Comparison of ENCODE assay signal across 9 mouse cellular contexts in the genomic region with DNA sequence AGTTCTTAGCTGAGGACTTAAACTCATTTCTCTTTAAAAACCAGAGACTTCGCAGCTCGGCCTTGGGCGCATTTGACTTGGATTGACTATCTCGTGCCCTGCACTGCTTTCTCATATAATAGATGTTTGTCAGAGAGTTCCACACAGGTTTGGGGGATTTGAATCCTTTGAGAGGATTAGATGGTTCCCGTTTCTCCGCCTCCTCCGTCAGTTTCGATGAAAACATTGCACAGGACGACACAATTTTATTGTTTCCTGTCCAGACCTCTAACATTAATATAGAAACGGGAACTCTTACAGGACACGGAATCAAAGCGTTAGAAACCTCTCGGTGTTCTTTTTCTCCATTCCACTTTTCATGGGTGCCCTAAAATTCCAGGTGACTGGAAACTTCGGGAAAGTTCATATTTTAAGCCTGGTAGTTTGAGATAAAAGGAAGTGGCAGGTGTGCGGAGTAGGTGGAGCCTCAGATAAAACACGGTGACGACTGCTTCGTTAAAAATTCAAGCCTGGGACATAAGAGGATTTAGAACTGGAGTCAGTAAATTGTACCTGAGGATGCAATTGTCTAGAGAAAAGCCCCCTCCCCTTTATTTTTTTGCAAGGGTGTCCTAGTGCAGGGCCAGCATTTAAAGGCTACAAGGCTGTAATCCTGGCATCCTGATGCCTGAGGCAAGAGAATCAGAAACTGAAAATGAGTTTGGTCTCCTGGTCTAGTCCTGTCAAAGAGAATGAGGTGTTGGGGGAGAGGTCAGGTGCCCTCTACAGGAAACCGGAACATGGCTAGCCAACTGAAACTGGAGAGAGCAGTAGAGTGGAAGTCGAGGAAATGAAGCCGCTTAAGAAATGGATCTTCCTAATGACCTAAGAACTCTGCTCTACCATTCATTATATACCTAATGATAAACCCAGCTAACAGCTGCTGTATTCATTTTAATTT. TPM values are rescaled to one million over a fixed set of nuclear protein-coding genes. Genes with fewer than 3 reads are reported as not detected.
DNase-seq lines count a peak whose midpoint lies in the region; ATAC-seq lines count a peak whose summit lies in the region.
"Had no signal": no experiment of that assay in that cellular context is flagged by ENCODE, and none has a peak within 500 bp of the region (broad histone marks: within the 10 kb centered on the region; RNA-seq: fewer than 3 reads in every experiment).

No protein-coding gene starts in this region.

- H3K4me3 ChIP-seq in hindbrain, embryonic 10.5 days = peak overlapping the region; percentile 78
- peak overlapping the region; percentile 89 for H3K4me3 ChIP-seq in lung, embryonic 16.5 days (ENCODE audit: low read length)

- ATAC-seq in lung, embryonic 16.5 days (ENCODE audit: low read depth) = no peak

- peak overlapping the region; percentile 97 for H3K27ac ChIP-seq in hindbrain, embryonic 10.5 days
- H3K27ac ChIP-seq in lung, embryonic 16.5 days (ENCODE audit: low read length) = peak overlapping the region; percentile 84

- DNase-seq in spleen, postnatal 10 days (ENCODE audit: low spot score in 2 of 2) = peak; percentile 28 to 32
- no peak for DNase-seq in spleen, adult 18-20 months
- DNase-seq in c-Kit-positive CD71-positive TER-119-positive erythroid progenitor cells, embryonic 14.5 days (ENCODE audit: low spot score) = peak; percentile 64
- DNase-seq in hindbrain, embryonic 10.5 days (ENCODE audit: low spot score) = peak; percentile 14
- DNase-seq in retina, postnatal 1 day = peak; percentile 38
- DNase-seq in adrenal gland, postnatal 10 days = no peak
- no peak for DNase-seq in testis, postnatal 14 days (ENCODE audit: low spot score)

- peak overlapping the region; percentile 76 for H3K4me2 ChIP-seq in lung, embryonic 16.5 days (ENCODE audit: low read depth, low read length)

- WGBS in hindbrain, embryonic 10.5 days = under 1% methylated on average over 21 of the region's 21 CpGs
- 0% methylated on average over 21 of the region's 21 CpGs for WGBS in lung, embryonic 16.5 days

- 0 out of 2 replicates have a peak, but pooled peaks cover 5% of the 10 kb centered on the region for H3K27me3 ChIP-seq in hindbrain, embryonic 10.5 days (ENCODE audit: insufficient read depth, poor library complexity, severe bottlenecking)
- no peaks in the 10 kb centered on the region for H3K27me3 ChIP-seq in lung, embryonic 16.5 days (ENCODE audit: control insufficient read depth, insufficient read depth, low read depth, low read length)

- H3K4me1 ChIP-seq in hindbrain, embryonic 10.5 days (replicated peaks) = peaks cover 8% of the 10 kb centered on the region
- H3K4me1 ChIP-seq in lung, embryonic 16.5 days (replicated peaks; ENCODE audit: control insufficient read depth, insufficient read depth, low read length) = peaks cover 6% of the 10 kb centered on the region

- H3K36me3 ChIP-seq in hindbrain, embryonic 10.5 days = peaks cover 37% of the 10 kb centered on the region
- H3K36me3 ChIP-seq in lung, embryonic 16.5 days (ENCODE audit: control insufficient read depth, insufficient read depth, low read length) = peaks cover 27% of the 10 kb centered on the region

- no peaks in the 10 kb centered on the region for H3K9me3 ChIP-seq in hindbrain, embryonic 10.5 days
- no peaks in the 10 kb centered on the region for H3K9me3 ChIP-seq in lung, embryonic 16.5 days (ENCODE audit: control insufficient read depth, low read length)

- peak overlapping the region; percentile 96 for H3K9ac ChIP-seq in lung, embryonic 16.5 days (ENCODE audit: low read length)

RNA-seq across cellular contexts. Expression of a gene that starts 0.9 kb away (rescaled TPM):
- 67.7 and 81.2 TPM in 2 replicates for polyA plus RNA-seq in hindbrain, embryonic 10.5 days (2016; fragmentation: Nextera tagmentation; extraction: Ambion mirVana)
- 67.9 and 71.4 TPM in 2 replicates for polyA plus RNA-seq in lung, embryonic 16.5 days (2015; fragmentation: Nextera tagmentation; extraction: Ambion mirVana)
- 10 to 100 TPM; 20.9 to 33.4 TPM for total RNA-seq in adrenal gland, postnatal 10 days (2021)

RNA-seq across cellular contexts. Expression of a gene that starts 3.9 kb away (rescaled TPM):
- 0.48 and 0.75 TPM in 2 replicates for polyA plus RNA-seq in hindbrain, embryonic 10.5 days (2016; fragmentation: Nextera tagmentation; extraction: Ambion mirVana)
- 6.7 and 6.9 TPM in 2 replicates for polyA plus RNA-seq in lung, embryonic 16.5 days (2015; fragmentation: Nextera tagmentation; extraction: Ambion mirVana)
- total RNA-seq in adrenal gland, postnatal 10 days (2021) = under 1 TPM; 0.45 to 0.70 TPM
- total RNA-seq: left cerebral cortex, postnatal 25 days had no signal

RNA-seq across cellular contexts. Expression of a gene that starts 19.9 kb away (rescaled TPM):
- 16.5 and 17.7 TPM in 2 replicates for polyA plus RNA-seq in hindbrain, embryonic 10.5 days (2016; fragmentation: Nextera tagmentation; extraction: Ambion mirVana)
- 47.7 and 52.5 TPM in 2 replicates for polyA plus RNA-seq in lung, embryonic 16.5 days (2015; fragmentation: Nextera tagmentation; extraction: Ambion mirVana)
- 10 to 100 TPM; 77.8 TPM for total RNA-seq in adrenal gland, postnatal 10 days (2021)

RNA-seq across cellular contexts. Expression of a gene that starts 20.8 kb away (rescaled TPM):
- polyA plus RNA-seq in hindbrain, embryonic 10.5 days (2016; fragmentation: Nextera tagmentation; extraction: Ambion mirVana) = 0.94 and 1.1 TPM in 2 replicates
- polyA plus RNA-seq in lung, embryonic 16.5 days (2015; fragmentation: Nextera tagmentation; extraction: Ambion mirVana) = 0.15 and 0.19 TPM in 2 replicates
- total RNA-seq in adrenal gland, postnatal 10 days (2021) = 1 to 10 TPM in 1 of 2 experiments, under 1 TPM in 1; 0.81 to 5.7 TPM

RNA-seq across cellular contexts. Expression of a gene that starts 50.5 kb away (rescaled TPM):
- not detected in 2 replicates for polyA plus RNA-seq in hindbrain, embryonic 10.5 days (2016; fragmentation: Nextera tagmentation; extraction: Ambion mirVana)
- polyA plus RNA-seq in lung, embryonic 16.5 days (2015; fragmentation: Nextera tagmentation; extraction: Ambion mirVana) = not detected in 2 replicates
- total RNA-seq in adrenal gland, postnatal 10 days (2021) = not detected
- total RNA-seq: left cerebral cortex, postnatal 25 days had no signal

Comparison
In these comparisons a context has a peak if more than half of its experiments do, and no peak if none do; other contexts are left out.
1. DNase-seq: peak in spleen, postnatal 10 days (2 of 2), c-Kit-positive CD71-positive TER-119-positive erythroid progenitor cells, embryonic 14.5 days (single experiment), hindbrain, embryonic 10.5 days (single experiment) and retina, postnatal 1 day (single experiment); none in spleen, adult 18-20 months (0 of 2), adrenal gland, postnatal 10 days (single experiment) and testis, postnatal 14 days (single experiment).